Mouse (Mus musculus) hindbrain, postnatal 0 days (tissue): Measurements from ENCODE around the gene Pcyt1a. TPM values are rescaled to one million over a fixed set of nuclear protein-coding genes. Genes with fewer than 3 reads are reported as not detected.

Source experiments
- ATAC-seq: fragments of 200-750 bp; cut with Nextera tagmentation; 2 replicates; pipeline ENCODE4 v1.8.0; 2017; ENCODE audit warnings: mild to moderate bottlenecking, moderate TSS enrichment, moderate library complexity
- DNase-seq: peaks from one replicate; pipeline ENCODE4 v3.0.0-alpha.2; 2015; ENCODE audit warnings: low spot score
- H3K27ac ChIP-seq: fragments of 300-500 bp; sonication (generic); 2 replicates; pipeline ENCODE4 v1.5.1; 2014; ENCODE audit warnings: mild to moderate bottlenecking
- H3K27me3 ChIP-seq: fragments of 300-500 bp; sonication (generic); 2 replicates; pipeline ENCODE4 v1.6.1; 2014; ENCODE audit warnings: low read length, mixed read lengths; ENCODE audit not compliant: insufficient read depth
- H3K36me3 ChIP-seq: fragments of 300-500 bp; sonication (generic); 2 replicates; pipeline ENCODE4 v1.6.1; 2014; ENCODE audit warnings: low read length, mixed read lengths; ENCODE audit not compliant: insufficient read depth
- H3K4me1 ChIP-seq: fragments of 300-500 bp; sonication (generic); 2 replicates; pipeline ENCODE4 v1.6.1; 2014; ENCODE audit warnings: antibody characterized with exemption, low read length, mixed read lengths; ENCODE audit not compliant: insufficient read depth
- H3K4me2 ChIP-seq: fragments of 300-500 bp; sonication (generic); 2 replicates; pipeline ENCODE4 v1.6.1; 2014; ENCODE audit warnings: low read depth, mild to moderate bottlenecking, low read length, moderate library complexity, mixed read lengths
- H3K4me3 ChIP-seq: fragments of 300-500 bp; sonication (generic); 2 replicates; pipeline ENCODE4 v1.5.1; 2014; ENCODE audit warnings: low read length
- H3K9ac ChIP-seq: fragments of 300-500 bp; sonication (generic); replicated peaks from 2 replicates; pipeline ENCODE4 v1.6.1; 2014; ENCODE audit warnings: mild to moderate bottlenecking, low read length, moderate library complexity, mixed read lengths
- H3K9me3 ChIP-seq: fragments of 300-500 bp; sonication (generic); 2 replicates; pipeline ENCODE4 v1.6.1; 2016; ENCODE audit warnings: low read length, mixed read lengths
- CTCF ChIP-seq: IDR thresholded peaks from 2 replicates; pipeline ENCODE4 v1.5.1; 2016; ENCODE audit warnings: antibody characterized with exemption, control low read depth, low read depth
- WGBS: fragments of 180-500 bp; shearing (Covaris S2); extraction: QIAGEN DNeasy Blood & Tissue Kit; methylation state at CpG from one replicate; pipeline ENCODE4 v1.1.7; 2014; 5-methylcytosine and 5-hydroxymethylcytosine counted together
- polyA plus RNA-seq: library from polyadenylated mRNA; unstranded; fragments of >200 nt; fragmentation: Nextera tagmentation; extraction: Ambion mirVana; gene quantifications from 2 replicates; pipeline ENCODE4 v1.2.1, GENCODE M21; 2015
- total RNA-seq: library from RNA; depleted of rRNA; stranded (reverse); fragments of >200 nt; gene quantifications from 2 replicates; pipeline ENCODE4 v1.2.3, GENCODE M21; 2014

Pcyt1a gene
- total and polyA plus RNA-seq, 2 experiments from 2014 or later, result 47.6 to 49.3 TPM

DNA sequence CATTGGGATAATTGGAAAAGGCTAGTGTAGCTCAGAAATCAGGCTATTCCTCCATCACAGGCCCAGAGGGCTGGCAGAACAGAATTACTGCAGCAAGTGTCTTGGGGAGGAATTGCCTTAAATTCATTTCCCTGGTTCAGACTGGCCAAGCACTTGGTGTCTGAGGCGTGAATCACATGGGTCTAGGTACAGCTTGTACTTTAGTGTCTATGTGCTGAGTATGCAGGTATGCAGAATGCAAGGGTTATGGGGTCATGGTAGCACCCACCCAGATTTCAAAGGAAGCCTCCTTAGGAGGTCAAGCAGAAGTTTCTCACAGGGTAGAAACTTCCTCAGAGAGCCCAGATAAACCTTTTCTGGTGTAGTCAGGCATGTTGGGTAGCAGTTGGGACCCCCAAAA, 14.8 kb downstream of the Pcyt1a start:
- Histone ChIP-seq H3K27me3 (no peaks in the 10 kb centered on the region), H3K9ac (no peak overlapping the region), H3K36me3 (no peaks in the 10 kb centered on the region), H3K4me3 (no peak overlapping the region), H3K4me1 (no peaks in the 10 kb centered on the region), H3K4me2 (no peak overlapping the region), H3K9me3 (no peaks in the 10 kb centered on the region), H3K27ac (no peak overlapping the region)
- ATAC-seq, result no peak
- 96% methylated on average over 1 of the region's 1 CpGs for WGBS
- no peak for DNase-seq
- TF ChIP-seq CTCF, result no peak

GRCm38 (mm10) chr16:32446563-32447138, 15.9 kb downstream of the Pcyt1a start:
- ATAC-seq (no peak), DNase-seq (no peak)
- Histone ChIP-seq H3K4me3 (no peak overlapping the region), H3K9ac (no peak overlapping the region), H3K27ac (no peak overlapping the region), H3K4me2 (no peak overlapping the region), H3K4me1 (no peaks in the 10 kb centered on the region), H3K36me3 (no peaks in the 10 kb centered on the region), H3K27me3 (no peaks in the 10 kb centered on the region), H3K9me3 (no peaks in the 10 kb centered on the region)
- TF ChIP-seq CTCF, result no peak
- 87% methylated on average over 2 of the region's 2 CpGs for WGBS

DNA sequence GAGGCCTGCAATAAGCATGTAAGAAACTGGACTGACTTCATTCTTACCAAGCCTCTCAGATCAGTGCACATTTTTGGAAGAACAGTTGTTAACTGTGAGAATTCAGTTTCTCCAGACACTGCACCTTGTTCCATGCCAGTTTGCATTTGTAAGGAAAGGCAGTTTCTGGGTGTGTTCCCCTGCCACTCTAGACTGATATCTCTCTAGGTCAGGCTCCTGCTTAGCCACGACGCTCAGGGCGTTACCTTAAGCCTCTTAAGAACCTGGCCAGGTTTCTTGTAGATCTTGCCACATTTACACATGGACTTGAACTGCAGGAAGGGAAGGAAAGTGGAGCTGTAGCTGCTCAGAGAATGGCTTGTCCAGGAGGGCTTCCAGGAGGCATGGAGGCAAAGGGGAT, 18.9 kb downstream of the Pcyt1a start:
- no peak overlapping the region for H3K9ac ChIP-seq
- no peak for ATAC-seq
- H3K9me3 ChIP-seq, result no peaks in the 10 kb centered on the region
- DNase-seq, result no peak
- 90% methylated on average over 3 of the region's 3 CpGs for WGBS
- H3K27me3 ChIP-seq, result no peaks in the 10 kb centered on the region
- H3K4me2 ChIP-seq, result no peak overlapping the region
- H3K27ac ChIP-seq, result no peak overlapping the region
- peaks cover 16% of the 10 kb centered on the region for H3K36me3 ChIP-seq
- no peak overlapping the region for H3K4me3 ChIP-seq
- TF ChIP-seq CTCF, result no peak
- H3K4me1 ChIP-seq, result no peaks in the 10 kb centered on the region

- WGBS, result 93% methylated on average over 2 of the region's 2 CpGs
- ATAC-seq (no peak), DNase-seq (no peak)
- no peak overlapping the region for H3K4me2 ChIP-seq
- H3K9me3 ChIP-seq, result no peaks in the 10 kb centered on the region
- H3K27me3 ChIP-seq, result no peaks in the 10 kb centered on the region
- H3K9ac ChIP-seq, result no peak overlapping the region
- no peak for TF ChIP-seq CTCF
- no peaks in the 10 kb centered on the region for H3K4me1 ChIP-seq
- no peak overlapping the region for H3K4me3 ChIP-seq
- H3K36me3 ChIP-seq, result peaks cover 16% of the 10 kb centered on the region
- H3K27ac ChIP-seq, result no peak overlapping the region
These were observed 19.4 kb downstream of the Pcyt1a start for GRCm38 (mm10) chr16:32450133-32450532.

DNA sequence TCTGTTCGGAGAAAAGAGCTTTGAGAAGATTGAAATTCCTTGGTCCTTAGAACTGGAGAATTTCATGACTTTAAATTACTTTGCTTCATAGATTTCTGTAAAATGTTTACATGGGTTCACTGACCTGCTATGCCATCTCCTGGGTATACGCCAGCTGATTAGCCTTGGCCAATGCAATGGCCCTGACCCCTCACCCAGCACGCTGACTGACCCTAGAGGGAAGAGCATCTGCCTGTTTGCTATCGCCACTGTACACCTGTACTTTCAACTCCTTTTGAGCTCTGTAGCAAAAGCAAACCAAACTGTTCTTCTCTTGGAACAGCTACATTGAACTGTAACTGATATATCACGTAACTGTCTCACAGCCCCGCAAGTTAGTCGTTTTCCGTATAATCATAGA, 22.4 kb downstream of the Pcyt1a start:
- Histone ChIP-seq H3K9ac (no peak overlapping the region), H3K27ac (no peak overlapping the region), H3K4me1 (no peaks in the 10 kb centered on the region), H3K9me3 (no peaks in the 10 kb centered on the region), H3K4me3 (no peak overlapping the region), H3K27me3 (no peaks in the 10 kb centered on the region), H3K4me2 (no peak overlapping the region), H3K36me3 (peaks cover 21% of the 10 kb centered on the region)
- ATAC-seq, result no peak
- no peak for DNase-seq
- TF ChIP-seq CTCF, result no peak
- WGBS, result 95% methylated on average over 8 of the region's 8 CpGs

DNA sequence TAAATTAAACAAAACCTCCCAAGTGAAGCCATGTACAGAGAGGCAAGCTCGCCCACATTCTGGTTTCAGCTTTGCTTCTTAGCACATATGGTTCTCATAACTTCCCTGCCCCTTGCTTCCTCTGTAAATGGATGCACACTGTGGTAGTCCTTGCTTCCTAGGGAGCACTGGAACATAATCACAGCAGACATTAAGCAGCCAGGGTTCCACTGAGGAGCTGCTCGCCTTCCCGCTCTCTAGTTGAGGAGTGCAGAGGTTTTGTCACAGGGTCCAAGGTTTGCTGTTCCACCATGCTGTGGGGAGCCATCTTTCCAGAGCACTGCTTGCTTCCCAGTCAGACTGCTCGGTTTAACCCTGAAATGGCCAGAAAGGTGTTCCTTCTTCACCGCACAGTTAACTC, 23.9 kb downstream of the Pcyt1a start:
- no peak overlapping the region for H3K9ac ChIP-seq
- H3K4me3 ChIP-seq, result no peak overlapping the region
- ATAC-seq (no peak), DNase-seq (no peak)
- peaks cover 25% of the 10 kb centered on the region for H3K36me3 ChIP-seq
- WGBS, result 89% methylated on average over 5 of the region's 5 CpGs
- H3K4me2 ChIP-seq, result no peak overlapping the region
- H3K9me3 ChIP-seq, result no peaks in the 10 kb centered on the region
- TF ChIP-seq CTCF, result no peak
- H3K4me1 ChIP-seq, result no peaks in the 10 kb centered on the region
- no peaks in the 10 kb centered on the region for H3K27me3 ChIP-seq
- H3K27ac ChIP-seq, result no peak overlapping the region

DNA sequence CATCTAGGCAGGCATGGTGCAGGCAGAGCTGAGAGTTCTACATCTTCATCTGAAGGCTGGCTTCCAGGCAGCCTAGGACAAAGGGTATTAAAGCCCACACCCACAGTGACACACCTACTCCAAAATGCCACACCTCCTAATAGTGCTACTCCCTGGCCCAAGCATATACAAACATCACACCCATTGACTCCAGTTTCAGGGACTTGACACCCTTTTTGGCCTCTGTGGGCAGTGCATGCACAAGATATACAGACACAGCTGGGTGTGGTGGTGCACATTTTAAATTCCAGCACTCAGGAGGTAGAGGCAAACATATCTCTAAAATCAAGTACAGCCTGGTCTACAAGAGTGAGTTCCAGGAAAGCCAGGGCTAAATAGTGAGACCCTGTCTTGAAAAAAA, 25.4 kb downstream of the Pcyt1a start:
- TF ChIP-seq CTCF, result no peak
- no peaks in the 10 kb centered on the region for H3K27me3 ChIP-seq
- H3K4me3 ChIP-seq, result no peak overlapping the region
- no peak overlapping the region for H3K27ac ChIP-seq
- H3K4me2 ChIP-seq, result no peak overlapping the region
- H3K4me1 ChIP-seq, result no peaks in the 10 kb centered on the region
- peaks cover 25% of the 10 kb centered on the region for H3K36me3 ChIP-seq
- DNase-seq (no peak), ATAC-seq (no peak)
- no peaks in the 10 kb centered on the region for H3K9me3 ChIP-seq
- H3K9ac ChIP-seq, result no peak overlapping the region
